Mouse (Mus musculus): Measurements from ENCODE around the gene Gpr34. TPM values are rescaled to one million over a fixed set of nuclear protein-coding genes. Genes with fewer than 3 reads are reported as not detected.

Gene Gpr34
- total RNA-seq (2021): 1 to 10 TPM; 1.7 to 2.0 TPM

- DNase-seq: no peak
- intact Hi-C loops (cut with DNase I): no loop called here
Observed at GRCm38 (mm10) chrX:13631599-13632283, at the start of gene Gpr34. Gene Gpr34, plus strand, starts transcription at chrX:13632089.

GRCm38 (mm10) chrX:13599373-13599772 is 32.5 kb upstream of the Gpr34 start:
- DNase-seq: no peak
- intact Hi-C loops (cut with DNase I): no loop called here

DNA sequence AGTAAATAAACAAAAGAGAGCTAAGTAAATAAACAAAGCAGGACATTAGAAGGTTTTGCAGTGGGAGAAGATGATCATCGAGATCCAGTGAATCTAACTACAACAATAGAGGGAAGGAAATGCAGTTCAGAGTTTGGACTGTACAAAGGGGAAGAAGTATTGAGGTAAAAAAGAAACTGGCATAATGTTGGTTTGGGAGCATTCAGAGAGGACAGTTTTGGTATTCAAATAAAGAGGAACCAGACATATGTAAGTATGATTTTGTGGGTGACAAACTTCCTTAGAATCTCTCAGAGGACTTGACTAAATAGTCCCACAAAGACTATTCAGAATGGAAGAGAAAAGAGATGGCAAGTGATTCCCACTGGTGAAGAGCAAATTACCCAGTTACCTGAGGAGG is 31.9 kb upstream of the Gpr34 start:
- intact Hi-C loops (cut with DNase I): no loop called here
- DNase-seq: no peak

DNA sequence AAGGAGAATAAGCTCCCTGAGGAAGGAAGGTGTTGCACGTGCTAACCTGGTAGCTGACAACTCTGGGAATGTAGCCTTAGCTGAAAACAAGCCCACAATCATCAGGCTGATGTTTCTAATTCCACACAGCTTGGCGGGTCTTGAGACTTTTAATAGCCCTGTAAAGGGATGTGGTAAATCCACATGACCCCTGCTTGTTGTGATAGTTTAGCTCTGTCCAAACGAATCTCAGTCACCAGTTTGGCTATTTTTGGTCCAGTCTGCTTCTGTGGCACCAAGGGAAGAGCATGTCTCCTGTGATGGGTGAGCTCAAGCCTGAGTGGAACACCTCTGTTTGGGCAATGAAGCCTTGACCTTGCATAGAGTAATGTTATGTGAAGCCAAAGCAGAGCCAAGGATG is 25.1 kb upstream of the Gpr34 start:
- DNase-seq: no peak
- intact Hi-C loops (cut with DNase I): no loop called here

DNA sequence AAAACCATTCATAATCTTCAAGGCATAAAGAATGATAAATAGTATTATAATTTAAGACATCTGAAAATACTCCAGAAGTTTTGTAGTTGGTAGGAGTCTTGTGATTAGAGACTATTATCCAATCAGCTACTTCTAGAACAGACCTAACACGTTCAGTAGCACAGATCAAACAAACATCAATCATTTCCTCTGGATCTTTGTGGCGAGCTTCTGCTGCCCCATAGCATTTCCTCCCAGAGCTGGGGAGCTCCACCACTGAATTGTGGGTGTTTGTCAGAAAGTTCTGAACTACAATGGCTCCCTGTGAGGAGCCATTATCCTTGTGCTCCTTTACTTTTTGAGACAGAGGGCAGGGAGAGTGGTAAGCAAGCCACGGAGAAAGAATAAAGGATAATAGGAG is 24.1 kb upstream of the Gpr34 start:
- intact Hi-C loops (cut with DNase I): no loop called here
- DNase-seq: no peak

- no peak for DNase-seq
- intact Hi-C loops (cut with DNase I): no loop called here
Observed at GRCm38 (mm10) chrX:13611114-13611513, 20.8 kb upstream of the Gpr34 start.

DNA sequence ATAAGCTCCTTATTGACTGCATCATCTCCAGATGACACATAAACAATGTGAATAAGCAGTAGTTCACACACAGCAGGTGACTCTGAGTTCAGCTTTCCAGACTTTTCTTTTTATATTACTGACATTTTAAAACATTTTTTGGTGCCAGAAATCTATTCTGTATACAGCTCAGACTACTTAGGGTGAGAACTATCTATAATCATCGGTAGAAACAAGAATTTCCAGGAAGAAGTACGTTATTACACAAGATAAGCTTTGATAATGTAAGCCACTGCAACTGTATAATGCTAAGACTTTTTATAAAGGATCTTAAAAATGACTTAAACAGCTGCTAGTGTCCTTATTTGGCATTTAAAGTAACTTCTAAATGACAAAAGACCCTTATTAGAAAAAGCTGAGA is 19.8 kb upstream of the Gpr34 start:
- intact Hi-C loops (cut with DNase I): no loop called here
- DNase-seq: no peak

DNA sequence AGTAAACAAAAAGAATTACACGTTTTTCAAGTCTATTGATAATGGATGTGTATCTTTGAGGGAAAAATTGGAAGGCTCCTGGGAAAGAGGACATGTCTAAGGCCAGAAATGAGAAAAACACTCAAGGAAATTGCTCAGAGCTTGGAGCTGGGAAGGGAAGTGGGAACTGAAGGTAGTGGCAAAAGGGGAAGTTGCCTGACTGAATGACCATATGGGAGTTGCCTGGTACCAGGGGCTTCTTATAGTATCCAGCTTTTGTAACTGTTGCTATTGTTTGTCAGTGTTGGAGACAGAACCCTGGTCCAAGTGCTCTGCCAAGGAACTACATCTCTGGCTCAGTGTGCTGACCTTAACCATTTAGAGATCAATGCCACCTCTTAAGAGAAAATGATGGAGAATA is 15.2 kb upstream of the Gpr34 start:
- intact Hi-C loops (cut with DNase I): no loop called here

GRCm38 (mm10) chrX:13617294-13617693 is 14.6 kb upstream of the Gpr34 start:
- DNase-seq: no peak
- intact Hi-C loops (cut with DNase I): no loop called here

More for the DNA sequence above, 15.2 kb upstream of the Gpr34 start:
- DNase-seq: no peak

- no peak for DNase-seq
- intact Hi-C loops (cut with DNase I): no loop called here
Observed at GRCm38 (mm10) chrX:13618476-13618875, 13.4 kb upstream of the Gpr34 start.

- DNase-seq: peak; percentile 13 to 18
- intact Hi-C loops (cut with DNase I): no loop called here
Observed at GRCm38 (mm10) chrX:13621473-13621872, 10.4 kb upstream of the Gpr34 start.

GRCm38 (mm10) chrX:13622654-13623053 is 9.2 kb upstream of the Gpr34 start:
- DNase-seq: no peak
- intact Hi-C loops (cut with DNase I): loop anchor here (2.0 kb wide), 1 partner anchor 32 kb away; no protein-coding TSS in a partner anchor

GRCm38 (mm10) chrX:13636398-13636797 is 4.5 kb downstream of the Gpr34 start:
- DNase-seq: no peak

GRCm38 (mm10) chrX:13638894-13639293 is 7.0 kb downstream of the Gpr34 start:
- intact Hi-C loops (cut with DNase I): no loop called here
- DNase-seq: no peak

More at GRCm38 (mm10) chrX:13636398-13636797, 4.5 kb downstream of the Gpr34 start:
- intact Hi-C loops (cut with DNase I): no loop called here

DNA sequence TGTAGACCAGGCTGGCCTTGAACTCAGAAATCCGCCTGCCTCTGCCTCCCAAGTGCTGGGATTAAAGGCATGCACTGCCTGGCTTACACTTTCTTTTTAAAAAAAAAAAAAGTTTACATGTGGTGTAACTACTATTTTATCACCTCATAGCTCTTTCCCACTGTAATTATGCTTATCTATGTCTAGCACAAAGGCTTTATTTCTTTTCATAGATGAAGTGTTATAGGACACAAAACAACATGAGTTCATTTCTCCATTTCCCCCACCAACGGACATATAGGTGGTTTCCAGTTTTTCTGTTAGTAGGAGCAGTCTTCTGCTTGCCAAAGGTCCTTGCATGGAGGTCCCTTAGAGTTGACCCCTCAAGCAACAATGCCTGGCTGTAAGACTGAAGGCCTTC is 20.0 kb downstream of the Gpr34 start:
- DNase-seq: no peak
- intact Hi-C loops (cut with DNase I): loop anchor here (10.0 kb wide), 3 partner anchors 137 to 977 kb away; partner anchors contain the start of gene 1810030O07Rik

DNA sequence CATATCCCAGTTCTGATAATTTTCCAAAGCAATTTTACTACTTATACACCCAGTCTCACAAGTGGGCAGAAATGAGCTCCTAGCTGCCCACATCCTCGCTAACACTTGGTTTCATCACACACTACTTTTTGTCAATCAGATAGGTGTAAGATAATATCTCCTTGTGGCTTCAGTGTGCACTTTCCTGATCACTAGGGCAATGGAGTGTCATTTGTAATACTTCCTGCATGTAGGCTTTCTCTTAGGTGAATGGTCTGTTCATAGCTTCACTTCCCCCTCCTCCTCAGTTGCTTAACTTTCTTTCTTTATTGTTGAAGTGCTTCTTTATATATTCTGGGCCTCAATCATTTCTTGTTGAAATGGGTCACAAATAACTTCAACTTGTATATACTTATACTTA is 20.4 kb downstream of the Gpr34 start:
- intact Hi-C loops (cut with DNase I): loop anchor here (10.0 kb wide), 3 partner anchors 137 to 977 kb away; partner anchors contain the start of gene 1810030O07Rik

DNA sequence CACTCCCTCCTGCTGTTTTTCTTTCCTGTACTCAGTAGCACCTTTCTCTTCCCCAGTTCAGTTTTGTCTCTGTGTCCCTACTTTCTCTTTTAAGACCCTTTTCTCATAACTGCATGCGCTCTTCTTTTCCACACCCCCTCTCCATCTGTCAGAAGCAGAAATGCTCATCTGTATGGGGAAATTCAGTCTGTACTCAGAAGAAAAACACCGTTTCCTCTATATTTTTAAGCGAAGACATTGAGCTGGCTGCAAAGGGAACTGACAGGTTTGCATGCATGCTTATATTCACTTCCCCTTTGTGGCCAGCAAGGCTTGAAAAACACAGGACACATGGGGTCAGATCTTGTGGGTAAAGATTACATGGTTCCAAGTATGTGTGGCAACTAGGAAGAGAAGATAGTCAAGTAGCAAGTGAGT is 23.1 kb downstream of the Gpr34 start:
- peak; percentile 3 to 8 for DNase-seq
- intact Hi-C loops (cut with DNase I): loop anchor here (1.0 to 10.0 kb wide), 5 partner anchors 32 to 980 kb away; partner anchors contain the start of gene 1810030O07Rik

More for the DNA sequence above, 20.4 kb downstream of the Gpr34 start:
- DNase-seq: no peak

GRCm38 (mm10) chrX:13655906-13656305 is 24.0 kb downstream of the Gpr34 start:
- peak in 1 of 2 experiments; percentile 4 for DNase-seq

GRCm38 (mm10) chrX:13656721-13657120 is 24.8 kb downstream of the Gpr34 start:
- intact Hi-C loops (cut with DNase I): loop anchor here (2.0 to 10.0 kb wide), 4 partner anchors 142 to 982 kb away; partner anchors contain the start of gene 1810030O07Rik
- peak; percentile 48 to 63 for DNase-seq

More at GRCm38 (mm10) chrX:13655906-13656305, 24.0 kb downstream of the Gpr34 start:
- intact Hi-C loops (cut with DNase I): loop anchor here (1.0 to 10.0 kb wide), 6 partner anchors 33 to 981 kb away; partner anchors contain the start of gene 1810030O07Rik

- intact Hi-C loops (cut with DNase I): loop anchor here (10.0 kb wide), 3 partner anchors 144 to 984 kb away; partner anchors contain the start of gene 1810030O07Rik
Observed at GRCm38 (mm10) chrX:13658616-13659140, 26.8 kb downstream of the Gpr34 start.

DNA sequence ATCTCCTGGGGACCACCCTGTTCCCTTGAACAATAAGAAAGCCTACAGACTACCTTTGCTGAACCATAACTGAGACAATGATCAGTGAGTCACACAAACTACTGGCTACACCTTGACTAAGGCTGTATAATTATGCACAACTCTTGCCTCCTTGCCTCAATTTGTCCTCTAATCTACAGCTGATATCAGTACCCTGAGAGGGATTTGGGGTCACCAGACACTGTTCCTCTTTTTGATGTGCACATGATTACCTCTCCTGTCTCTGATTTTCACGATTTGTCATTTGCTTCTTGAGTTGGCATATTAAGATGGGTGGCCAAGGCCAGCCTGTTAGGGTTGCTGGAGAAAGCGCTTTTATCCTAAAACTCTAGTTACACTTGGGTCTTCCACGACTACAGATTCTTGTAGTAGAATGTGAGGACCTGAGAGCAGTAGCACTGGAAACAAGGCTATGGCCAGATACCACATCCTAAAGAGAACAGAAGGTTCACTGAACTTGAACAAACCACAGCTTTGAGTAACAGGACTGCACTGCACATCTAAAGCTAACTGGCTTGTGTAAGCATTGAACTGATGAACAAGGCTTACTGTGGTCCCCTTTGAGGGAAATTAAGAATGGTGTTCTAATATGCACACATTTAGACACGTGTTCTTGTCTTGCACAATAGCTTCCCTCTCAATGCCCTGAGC is 27.5 kb downstream of the Gpr34 start:
- intact Hi-C loops (cut with DNase I): loop anchor here (10.0 kb wide), 3 partner anchors 145 to 985 kb away; partner anchors contain the start of gene 1810030O07Rik
- DNase-seq: no peak

More at GRCm38 (mm10) chrX:13658616-13659140, 26.8 kb downstream of the Gpr34 start:
- no peak for DNase-seq

Data from heart, postnatal 10 days (tissue).